Mouse (Mus musculus): ENCODE measurements at regions not wholly inside any gene's neighbourhood (a gene's known extent, or its start where the extent isn't known, plus 50 kb on each side); places are given as distances from the start of the nearest gene placed in this dataset.

- Histone ChIP-seq H3K36me3 (no peaks in the 10 kb centered on the region), H3K27me3 (no peaks in the 10 kb centered on the region), H3K4me3 (no peak overlapping the region), H3K9ac (no peak overlapping the region), H3K4me1 (peaks cover 5% of the 10 kb centered on the region; the same call in 1 of the 2 replicates), H3K9me3 (no peaks in the 10 kb centered on the region), H3K4me2 (no peak overlapping the region), H3K27ac (0 out of 2 replicates have a peak overlapping the region, but pooled peaks have one; percentile 29)
- whole genome bisulfite sequencing: 68% methylated on average over 3 of the region's 3 CpGs
- no peak for ATAC-seq (ENCODE audit: insufficient number of reproducible peaks, insufficient read depth, low FRiP score, low TSS enrichment, low read depth)
Measured at GRCm38 (mm10) chr8:103881146-103881486, 220.3 kb upstream of the Cdh5 start.

- peaks cover 5% of the 10 kb centered on the region; the same call in 1 of the 2 replicates for H3K4me1 ChIP-seq
- no peak for ATAC-seq (ENCODE audit: insufficient number of reproducible peaks, insufficient read depth, low FRiP score, low TSS enrichment, low read depth)
- no peak overlapping the region for H3K4me3 ChIP-seq
- no peaks in the 10 kb centered on the region for H3K27me3 ChIP-seq
- H3K4me2 ChIP-seq: no peak overlapping the region
- 83% methylated on average over 12 of the region's 12 CpGs for WGBS
- no peaks in the 10 kb centered on the region for H3K36me3 ChIP-seq
- H3K9me3 ChIP-seq: no peaks in the 10 kb centered on the region
- no peak overlapping the region for H3K27ac ChIP-seq
- no peak overlapping the region for H3K9ac ChIP-seq
Measured at GRCm38 (mm10) chr8:103884873-103885780, 216.3 kb upstream of the Cdh5 start.

DNA sequence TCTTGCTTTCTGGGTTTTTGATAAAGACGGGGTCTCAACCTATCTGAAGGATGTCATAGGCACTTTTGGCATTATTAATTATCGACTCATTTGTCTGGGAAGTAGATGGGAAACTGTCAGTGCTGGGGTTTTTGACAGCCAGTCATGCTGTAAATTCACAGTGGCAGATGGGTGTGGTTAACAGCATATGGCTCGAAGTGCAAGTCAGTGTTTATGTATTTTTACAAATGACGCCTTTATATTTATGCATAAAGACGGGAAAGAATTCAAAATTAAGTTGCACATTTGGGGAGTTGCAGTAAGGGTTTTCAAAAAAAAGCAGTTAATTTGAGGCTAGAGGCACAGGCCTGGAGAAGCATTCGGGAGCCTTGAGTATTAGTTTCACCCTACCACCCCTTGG is 206.8 kb upstream of the Cdh5 start:
- Histone ChIP-seq H3K27me3 (no peaks in the 10 kb centered on the region), H3K27ac (no peak overlapping the region), H3K9ac (no peak overlapping the region), H3K9me3 (no peaks in the 10 kb centered on the region), H3K36me3 (no peaks in the 10 kb centered on the region), H3K4me1 (peaks cover 12% of the 10 kb centered on the region), H3K4me3 (no peak overlapping the region), H3K4me2 (no peak overlapping the region)
- 72% methylated on average over 6 of the region's 6 CpGs for WGBS
- no peak for ATAC-seq (ENCODE audit: insufficient number of reproducible peaks, insufficient read depth, low FRiP score, low TSS enrichment, low read depth)

GRCm38 (mm10) chr8:103895132-103895531 is 206.3 kb upstream of the Cdh5 start:
- no peak for ATAC-seq (ENCODE audit: insufficient number of reproducible peaks, insufficient read depth, low FRiP score, low TSS enrichment, low read depth)
- Histone ChIP-seq H3K9ac (no peak overlapping the region), H3K9me3 (no peaks in the 10 kb centered on the region), H3K4me2 (no peak overlapping the region), H3K27me3 (no peaks in the 10 kb centered on the region), H3K4me3 (no peak overlapping the region), H3K27ac (no peak overlapping the region), H3K4me1 (peaks cover 12% of the 10 kb centered on the region), H3K36me3 (no peaks in the 10 kb centered on the region)
- 81% methylated on average over 6 of the region's 6 CpGs for WGBS

DNA sequence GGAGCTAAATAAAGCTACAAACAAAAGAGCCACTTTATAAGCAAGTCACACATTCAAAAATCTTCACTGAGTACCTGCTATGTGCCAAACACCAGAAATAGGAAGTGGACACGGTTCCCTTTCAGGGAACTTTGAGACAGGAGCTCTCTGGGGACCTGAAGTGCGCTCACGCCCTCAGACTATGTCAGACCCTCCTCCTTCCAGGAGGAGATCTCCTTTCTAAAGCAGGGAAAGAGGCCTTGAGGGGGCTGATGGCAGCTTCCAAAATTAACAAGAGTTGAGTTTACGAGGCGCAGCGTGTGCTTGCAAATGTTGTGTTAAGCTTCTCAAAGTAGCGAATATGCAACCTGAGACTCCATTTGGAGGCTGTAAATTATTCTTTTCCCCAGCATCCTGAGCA is 204.0 kb upstream of the Cdh5 start:
- no peaks in the 10 kb centered on the region for H3K9me3 ChIP-seq
- no peak overlapping the region for H3K9ac ChIP-seq
- H3K27ac ChIP-seq: no peak overlapping the region
- H3K27me3 ChIP-seq: no peaks in the 10 kb centered on the region
- H3K4me1 ChIP-seq: peaks cover 14% of the 10 kb centered on the region
- H3K4me2 ChIP-seq: no peak overlapping the region
- WGBS: 75% methylated on average over 7 of the region's 7 CpGs
- no peak overlapping the region for H3K4me3 ChIP-seq
- no peak for ATAC-seq (ENCODE audit: insufficient number of reproducible peaks, insufficient read depth, low FRiP score, low TSS enrichment, low read depth)
- H3K36me3 ChIP-seq: no peaks in the 10 kb centered on the region

DNA sequence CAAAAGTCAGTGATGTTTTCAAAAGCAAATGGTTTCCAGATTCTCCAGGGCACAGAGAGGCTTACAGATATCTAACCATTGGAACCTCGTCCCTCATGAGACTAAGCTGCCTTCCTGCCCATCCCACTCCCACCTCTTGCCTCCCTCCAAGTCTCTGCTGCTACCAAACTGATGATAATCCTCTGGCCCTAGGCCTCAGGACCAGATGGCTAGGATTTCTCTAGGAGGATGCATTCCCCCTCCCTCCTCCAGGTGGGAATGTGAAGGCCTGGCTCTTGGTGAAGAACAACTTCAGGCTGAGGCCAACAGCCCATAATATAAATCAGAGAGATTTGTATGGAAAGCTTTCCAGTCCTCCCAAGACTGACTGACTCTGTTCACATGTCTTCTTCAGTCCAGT is 198.9 kb upstream of the Cdh5 start:
- Histone ChIP-seq H3K9me3 (no peaks in the 10 kb centered on the region), H3K4me1 (peaks cover 9% of the 10 kb centered on the region), H3K27ac (no peak overlapping the region), H3K4me3 (no peak overlapping the region), H3K4me2 (no peak overlapping the region), H3K27me3 (no peaks in the 10 kb centered on the region), H3K36me3 (no peaks in the 10 kb centered on the region), H3K9ac (no peak overlapping the region)
- WGBS: 43% methylated on average over 1 of the region's 1 CpGs
- no peak for ATAC-seq (ENCODE audit: insufficient number of reproducible peaks, insufficient read depth, low FRiP score, low TSS enrichment, low read depth)

DNA sequence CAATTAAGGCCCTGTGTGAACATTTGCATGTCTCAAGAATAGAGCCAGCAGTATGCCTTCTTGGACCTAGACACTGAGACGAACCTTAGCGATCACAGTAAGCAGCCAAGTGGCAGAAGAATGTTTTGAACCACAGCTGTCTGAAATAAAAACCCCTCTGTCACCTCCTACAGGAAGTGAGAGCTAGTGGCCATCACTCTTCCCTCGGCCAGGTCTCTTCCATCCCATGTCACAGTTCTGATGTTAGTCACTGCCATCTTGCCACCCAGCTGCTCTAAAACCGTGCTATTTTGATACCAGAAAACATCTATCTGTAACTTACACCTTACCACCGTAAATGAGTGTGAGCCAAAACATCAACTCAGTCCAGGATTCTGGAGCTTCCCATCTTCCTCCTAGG is 197.8 kb upstream of the Cdh5 start:
- H3K27ac ChIP-seq: no peak overlapping the region
- ATAC-seq (ENCODE audit: insufficient number of reproducible peaks, insufficient read depth, low FRiP score, low TSS enrichment, low read depth): no peak
- no peaks in the 10 kb centered on the region for H3K9me3 ChIP-seq
- no peaks in the 10 kb centered on the region for H3K27me3 ChIP-seq
- no peak overlapping the region for H3K4me3 ChIP-seq
- 84% methylated on average over 5 of the region's 5 CpGs for WGBS
- H3K4me2 ChIP-seq: no peak overlapping the region
- H3K4me1 ChIP-seq: 0 out of 2 replicates have a peak, but pooled peaks cover 2% of the 10 kb centered on the region
- no peak overlapping the region for H3K9ac ChIP-seq
- no peaks in the 10 kb centered on the region for H3K36me3 ChIP-seq

GRCm38 (mm10) chr8:103907662-103908061 is 193.8 kb upstream of the Cdh5 start:
- Histone ChIP-seq H3K4me3 (no peak overlapping the region), H3K9ac (no peak overlapping the region), H3K27ac (no peak overlapping the region), H3K4me1 (peaks cover under 1% of the 10 kb centered on the region; the same call in 1 of the 2 replicates), H3K36me3 (no peaks in the 10 kb centered on the region), H3K27me3 (no peaks in the 10 kb centered on the region), H3K4me2 (no peak overlapping the region), H3K9me3 (no peaks in the 10 kb centered on the region)
- 87% methylated on average over 4 of the region's 4 CpGs for WGBS
- no peak for ATAC-seq (ENCODE audit: insufficient number of reproducible peaks, insufficient read depth, low FRiP score, low TSS enrichment, low read depth)

DNA sequence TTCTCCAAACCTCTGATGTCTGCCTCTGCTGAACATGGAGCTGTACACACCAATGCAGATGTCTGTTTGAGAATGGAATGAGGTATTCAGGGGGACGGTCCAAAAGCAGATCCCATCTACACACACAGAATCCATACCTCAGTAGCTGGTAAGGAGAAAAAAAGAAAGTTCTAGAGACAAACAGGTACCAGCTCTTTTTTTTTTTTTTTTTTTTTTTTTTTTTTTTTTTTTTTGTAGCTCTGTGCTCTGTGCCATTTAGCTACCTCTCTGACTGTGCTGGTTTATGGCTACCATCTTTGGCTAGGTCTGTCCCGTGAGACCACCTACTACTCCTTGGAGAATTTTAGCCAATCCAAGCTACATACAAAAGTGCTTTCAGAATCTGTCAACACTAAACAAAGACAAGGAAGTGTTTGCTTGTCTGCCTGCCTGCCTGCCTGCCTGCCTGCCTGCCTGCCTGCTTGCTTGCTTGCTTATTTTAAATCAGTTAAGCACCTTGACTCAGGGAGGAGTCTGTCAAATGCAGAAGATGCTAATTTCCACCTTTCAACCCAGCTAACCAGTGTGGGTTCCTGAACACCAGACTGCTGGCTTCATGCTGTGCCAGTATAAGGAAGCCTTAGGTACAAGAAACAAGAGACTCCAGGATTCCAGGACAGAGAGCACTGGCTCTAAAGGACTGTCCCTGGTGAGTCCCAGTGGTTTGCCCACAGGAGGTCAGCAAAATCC is 190.0 kb upstream of the Cdh5 start:
- Histone ChIP-seq H3K4me2 (no peak overlapping the region), H3K4me1 (peaks cover 23% of the 10 kb centered on the region), H3K27me3 (no peaks in the 10 kb centered on the region), H3K27ac (no peak overlapping the region), H3K4me3 (no peak overlapping the region), H3K9ac (no peak overlapping the region), H3K36me3 (no peaks in the 10 kb centered on the region), H3K9me3 (no peaks in the 10 kb centered on the region)
- 76% methylated on average over 2 of the region's 2 CpGs for WGBS
- no peak for ATAC-seq (ENCODE audit: insufficient number of reproducible peaks, insufficient read depth, low FRiP score, low TSS enrichment, low read depth)

GRCm38 (mm10) chr8:103912983-103913926 is 188.2 kb upstream of the Cdh5 start:
- 56% methylated on average over 9 of the region's 9 CpGs for WGBS
- no peak for ATAC-seq (ENCODE audit: insufficient number of reproducible peaks, insufficient read depth, low FRiP score, low TSS enrichment, low read depth)
- Histone ChIP-seq H3K27me3 (no peaks in the 10 kb centered on the region), H3K4me1 (peaks cover 23% of the 10 kb centered on the region), H3K9ac (no peak overlapping the region), H3K4me2 (no peak overlapping the region), H3K4me3 (no peak overlapping the region), H3K9me3 (no peaks in the 10 kb centered on the region), H3K36me3 (no peaks in the 10 kb centered on the region), H3K27ac (peak overlapping the region; percentile 83)

GRCm38 (mm10) chr8:103913927-103914640 is 187.3 kb upstream of the Cdh5 start:
- Histone ChIP-seq H3K4me2 (no peak overlapping the region), H3K27me3 (no peaks in the 10 kb centered on the region), H3K4me1 (peaks cover 23% of the 10 kb centered on the region), H3K9me3 (no peaks in the 10 kb centered on the region), H3K4me3 (no peak overlapping the region), H3K27ac (peak overlapping the region; percentile 83), H3K9ac (0 out of 2 replicates have a peak overlapping the region, but pooled peaks have one; percentile 51), H3K36me3 (no peaks in the 10 kb centered on the region)
- 22% methylated on average over 6 of the region's 6 CpGs for WGBS
- no peak for ATAC-seq (ENCODE audit: insufficient number of reproducible peaks, insufficient read depth, low FRiP score, low TSS enrichment, low read depth)

Data from embryonic facial prominence, embryonic 13.5 days (tissue).